Mouse (Mus musculus) layer of hippocampus, adult 9-11 months (tissue): Measurements from ENCODE around the gene Helz.
A peak's percentile ranks its signal among the peaks of the same experiment; 100 is the strongest.
"Not testable (repeated sequence)": the region's sequence is repeated elsewhere in the genome, so short reads cannot be mapped to it uniquely, and the experiment has no call there.

ENCODE experiments used
- DNase-seq: peaks from one replicate; pipeline ENCODE4 v3.0.0; 2022

Gene Helz

GRCm38 (mm10) chr11:107547351-107548203 lies at the start of gene Helz:
Gene Helz, plus strand, starts transcription at chr11:107547930.
- peak; percentile 20 for DNase-seq

DNA sequence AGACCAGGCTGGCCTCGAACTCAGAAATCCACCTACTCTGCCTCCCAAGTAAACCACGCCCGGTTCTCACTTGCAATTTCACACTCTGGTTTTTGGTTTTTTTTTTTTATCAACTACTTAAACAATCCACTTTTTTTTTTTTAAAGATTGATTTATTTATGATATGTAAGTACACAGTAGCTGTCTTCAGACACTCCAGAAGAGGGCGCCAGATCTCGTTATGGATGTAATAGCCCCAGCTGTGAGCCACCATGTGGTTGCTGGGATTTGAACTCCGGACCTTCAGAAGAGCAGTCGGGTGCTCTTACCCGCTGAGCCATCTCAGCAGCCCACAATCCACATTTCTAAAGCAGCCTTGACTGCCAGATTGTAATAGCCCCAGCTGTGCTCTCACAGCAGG lies 44.9 kb upstream of the Helz start:
- no peak for DNase-seq

DNA sequence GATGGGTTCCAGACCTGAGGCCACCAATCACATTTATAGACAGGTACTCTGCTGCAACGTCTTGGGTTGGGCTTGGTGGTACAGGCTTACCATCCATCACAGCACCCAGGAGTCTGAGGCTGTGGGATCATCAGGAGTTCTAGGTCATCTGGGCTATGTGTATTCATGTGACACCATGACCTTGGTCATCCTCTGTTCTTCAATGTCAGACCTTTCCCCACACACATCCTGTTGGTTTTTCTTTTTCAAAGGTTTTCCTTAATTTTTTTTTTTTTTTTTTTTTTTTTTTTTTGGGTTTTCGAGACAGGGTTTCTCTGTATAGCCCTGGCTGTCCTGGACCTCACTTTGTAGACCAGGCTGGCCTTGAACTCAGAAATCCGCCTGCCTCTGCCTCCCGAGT lies 43.4 kb upstream of the Helz start:
- not testable (repeated sequence) for DNase-seq

DNA sequence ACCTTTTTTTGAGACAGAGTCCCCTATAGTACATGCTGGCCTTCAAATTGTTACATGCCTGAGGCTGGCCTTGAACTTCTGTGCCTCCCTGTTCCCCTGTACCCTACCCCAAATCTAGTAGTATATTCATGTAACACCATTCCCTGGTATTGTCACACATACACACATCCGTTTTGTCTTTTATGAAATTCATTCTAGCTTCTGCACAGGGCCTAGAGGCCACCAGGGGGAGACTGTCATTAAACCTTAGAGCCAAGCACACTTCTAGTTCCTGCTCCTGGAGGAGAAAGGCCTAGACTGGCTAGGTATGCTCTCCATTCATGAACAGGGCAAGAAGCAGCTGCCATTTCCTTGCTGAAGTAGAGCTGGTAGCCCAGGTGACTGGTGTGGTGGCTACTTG lies 41.5 kb upstream of the Helz start:
- no peak for DNase-seq

- no peak for DNase-seq
Observed at GRCm38 (mm10) chr11:107509631-107510338, 37.9 kb upstream of the Helz start.

DNA sequence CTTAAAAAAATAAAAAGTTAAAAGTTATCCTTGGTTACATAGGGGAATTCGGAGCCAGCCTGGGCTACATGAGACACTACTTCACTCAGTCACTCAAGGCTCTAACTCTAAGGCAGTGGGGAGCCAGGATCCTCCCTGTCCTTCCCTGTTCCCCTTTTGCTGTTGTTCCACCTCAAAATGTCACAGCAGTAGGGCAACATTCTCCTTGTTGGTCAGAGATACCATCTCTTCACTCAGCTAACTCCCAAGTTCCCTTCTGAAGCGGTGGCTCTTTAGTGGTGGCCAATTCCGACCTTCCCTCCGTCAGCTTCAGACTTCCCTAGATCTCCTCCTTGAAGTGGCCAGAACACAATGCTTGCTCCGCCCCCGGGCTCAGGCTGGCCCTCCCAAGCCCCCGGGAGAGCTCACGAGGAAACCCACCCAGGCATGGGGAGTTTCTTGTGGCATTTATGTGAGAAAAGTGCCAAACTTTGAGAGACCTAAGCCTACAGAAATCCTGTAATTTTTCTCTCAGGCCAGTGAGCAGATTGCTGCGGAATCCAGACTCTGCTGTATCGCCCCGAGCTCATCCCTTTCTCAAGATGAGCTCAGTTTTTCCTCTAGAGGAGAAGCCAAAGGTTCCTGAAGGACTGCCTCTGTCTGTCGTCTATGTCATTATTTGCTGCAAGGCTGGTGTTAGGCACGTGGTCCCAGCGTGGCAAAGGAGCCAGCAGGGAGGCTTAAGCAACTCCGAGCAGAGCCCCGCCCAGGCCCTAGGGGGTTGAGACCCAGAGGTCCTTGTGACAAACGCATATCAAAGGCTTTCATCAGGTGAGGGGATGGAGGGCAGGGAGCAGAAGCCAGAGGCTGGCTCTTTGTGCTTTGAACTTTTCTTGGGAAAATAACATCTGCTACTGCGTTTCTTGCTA lies 37.1 kb upstream of the Helz start:
- DNase-seq: peak; percentile 49

GRCm38 (mm10) chr11:107511954-107512353 lies 35.8 kb upstream of the Helz start:
- DNase-seq: peak; percentile 30

GRCm38 (mm10) chr11:107513047-107513446 lies 34.7 kb upstream of the Helz start:
- no peak for DNase-seq

DNA sequence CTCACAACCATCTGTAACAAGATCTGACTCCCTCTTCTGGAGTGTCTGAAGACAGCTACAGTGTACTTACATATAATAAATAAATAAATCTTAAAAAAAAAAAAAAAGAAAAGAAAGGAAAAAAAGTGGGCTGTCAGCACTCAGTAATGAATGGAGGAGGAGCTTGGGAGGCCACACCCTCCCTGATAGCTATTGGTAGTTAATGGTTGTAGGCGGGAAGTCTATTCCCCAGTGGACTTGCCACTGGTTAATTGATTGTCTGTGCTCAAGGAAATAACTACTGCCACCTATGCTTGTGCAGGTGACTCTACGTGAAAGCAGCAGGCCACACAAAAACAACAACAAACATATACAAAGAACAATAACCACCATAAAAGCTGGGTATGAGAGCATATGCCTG lies 31.3 kb upstream of the Helz start:
- no peak for DNase-seq

DNA sequence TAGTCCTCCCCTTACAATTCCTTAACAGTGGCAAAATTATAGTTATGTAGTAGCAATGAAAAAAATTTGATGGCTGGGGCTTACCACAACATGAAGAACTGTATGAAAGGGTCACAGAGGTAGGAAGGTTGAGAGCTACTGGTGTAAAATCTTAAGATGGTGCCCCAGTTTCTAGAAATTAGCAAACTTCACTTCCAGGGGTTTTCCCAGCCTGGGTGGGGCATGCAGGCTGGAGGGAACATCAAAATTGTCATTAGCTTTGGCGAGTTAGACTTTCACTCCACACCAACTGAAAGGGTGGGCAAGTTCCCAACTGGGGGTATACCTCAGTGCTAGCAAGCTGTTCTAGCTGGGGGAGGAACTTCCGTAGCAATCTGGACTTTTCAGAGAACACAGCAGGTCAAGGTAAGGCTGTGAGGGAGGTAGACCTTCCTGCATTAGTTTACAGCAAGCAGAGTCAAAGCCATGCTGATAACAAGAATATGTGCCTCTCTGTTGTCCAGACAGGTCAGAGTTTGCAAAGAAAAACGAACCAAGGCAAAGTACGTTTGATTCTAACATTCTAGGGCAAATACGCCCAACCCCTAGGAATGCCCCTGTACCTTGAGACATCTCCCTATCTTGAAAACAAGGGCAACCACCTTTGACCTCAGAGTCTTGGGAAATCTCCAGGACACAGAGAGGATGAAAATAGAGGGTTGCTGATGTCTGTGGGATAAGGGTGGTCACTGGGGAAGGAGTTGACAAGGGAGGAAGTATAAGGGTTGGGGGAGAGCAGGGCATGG lies 28.9 kb upstream of the Helz start:
- no peak for DNase-seq

DNA sequence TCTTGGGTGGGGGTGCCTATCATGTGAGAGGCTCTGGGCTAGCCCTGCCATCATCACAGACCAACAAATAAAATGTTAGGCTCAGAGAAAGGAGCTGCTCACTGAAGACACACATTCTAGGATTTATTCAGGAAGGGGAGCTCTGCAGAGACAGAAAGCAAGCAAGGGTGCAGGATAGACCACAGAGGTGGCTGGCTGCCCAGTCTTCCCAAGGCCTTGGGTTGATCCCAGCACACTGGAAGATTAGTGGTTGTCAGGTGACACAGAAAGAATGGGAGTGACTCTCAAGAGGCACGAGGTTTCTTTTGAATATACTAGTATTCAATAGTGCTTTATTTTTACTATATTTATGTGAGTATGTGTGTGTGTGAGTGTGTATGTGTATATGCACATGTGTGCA lies 26.6 kb upstream of the Helz start:
- DNase-seq: no peak

GRCm38 (mm10) chr11:107524966-107525365 lies 22.8 kb upstream of the Helz start:
- no peak for DNase-seq

DNA sequence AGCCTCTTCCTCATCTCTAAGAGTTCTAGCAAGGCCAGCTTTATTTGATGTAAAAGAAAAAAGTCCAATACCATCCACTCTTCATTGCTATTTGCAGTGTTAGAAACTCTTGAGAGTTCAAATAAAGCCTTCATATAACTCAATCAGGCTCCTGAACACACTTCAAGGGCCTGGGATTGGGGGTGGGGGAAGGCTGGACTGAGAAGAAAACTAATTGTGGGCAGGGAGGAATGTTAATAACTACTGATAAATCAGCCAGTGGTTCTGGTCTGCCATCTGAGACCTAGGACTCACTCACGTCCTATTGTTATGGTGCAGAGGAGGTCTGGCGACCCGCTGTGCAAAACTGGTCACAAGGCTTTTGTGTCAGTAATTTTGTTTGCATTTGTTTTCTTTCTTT lies 20.1 kb upstream of the Helz start:
- DNase-seq: no peak

GRCm38 (mm10) chr11:107529320-107529719 lies 18.4 kb upstream of the Helz start:
- no peak for DNase-seq

DNA sequence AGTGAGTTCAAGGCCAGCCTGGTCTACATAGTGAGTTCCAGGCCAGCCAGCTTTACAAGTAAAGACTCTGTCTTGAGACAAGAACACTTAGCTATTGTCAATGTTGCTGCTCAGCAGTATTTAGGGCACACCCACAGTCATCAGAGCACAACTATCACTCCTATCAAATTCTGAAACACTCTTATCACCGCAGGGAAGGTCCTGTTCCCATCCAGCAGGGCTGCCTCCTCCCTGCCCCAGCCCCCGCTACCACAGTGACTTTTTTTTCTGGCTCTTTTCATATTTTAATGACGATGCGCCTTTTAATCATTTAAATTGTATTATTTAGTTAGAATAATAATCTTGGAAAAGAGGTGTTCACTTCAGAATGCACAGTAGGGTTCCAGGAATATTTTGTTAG lies 16.3 kb upstream of the Helz start:
- DNase-seq: no peak

DNA sequence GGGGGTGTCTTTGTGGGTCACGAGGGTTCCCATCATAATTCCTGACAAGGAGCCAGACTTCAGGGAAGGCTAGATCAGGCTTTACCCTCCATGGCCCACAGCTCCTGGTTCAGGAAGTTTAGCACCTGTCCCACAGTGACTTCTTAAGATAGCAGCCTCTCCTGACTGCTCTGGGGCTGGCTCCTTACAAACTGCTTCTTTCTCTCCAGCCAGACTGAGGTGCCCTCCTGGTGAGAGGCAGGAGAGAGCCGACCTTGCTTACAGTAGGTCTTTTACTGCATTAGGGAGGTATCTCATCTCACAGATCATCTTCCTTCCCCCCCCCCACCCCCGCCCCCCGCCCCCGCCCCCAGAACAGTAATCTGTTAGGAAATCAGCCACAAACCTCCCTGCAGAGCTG lies 15.5 kb upstream of the Helz start:
- DNase-seq: no peak

DNA sequence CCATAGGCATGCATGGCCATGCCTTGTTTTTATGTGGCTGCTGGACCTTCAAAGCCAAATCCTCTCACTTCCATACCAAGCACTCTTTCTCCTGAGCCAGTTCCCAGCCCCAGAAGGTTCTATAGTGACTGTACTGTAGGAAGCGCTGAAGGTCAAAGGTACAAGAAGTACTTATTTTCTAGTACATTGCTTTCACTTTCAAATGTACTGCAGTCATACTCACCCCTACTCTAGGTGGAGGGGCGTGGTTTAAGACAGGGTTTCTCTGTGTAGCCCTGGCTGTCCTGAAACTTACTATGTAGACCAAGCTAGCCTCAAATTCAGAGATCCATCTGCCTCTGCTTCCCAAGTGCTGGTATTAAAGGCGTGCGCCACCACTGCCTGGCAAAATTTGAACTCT lies 8.7 kb upstream of the Helz start:
- no peak for DNase-seq

DNA sequence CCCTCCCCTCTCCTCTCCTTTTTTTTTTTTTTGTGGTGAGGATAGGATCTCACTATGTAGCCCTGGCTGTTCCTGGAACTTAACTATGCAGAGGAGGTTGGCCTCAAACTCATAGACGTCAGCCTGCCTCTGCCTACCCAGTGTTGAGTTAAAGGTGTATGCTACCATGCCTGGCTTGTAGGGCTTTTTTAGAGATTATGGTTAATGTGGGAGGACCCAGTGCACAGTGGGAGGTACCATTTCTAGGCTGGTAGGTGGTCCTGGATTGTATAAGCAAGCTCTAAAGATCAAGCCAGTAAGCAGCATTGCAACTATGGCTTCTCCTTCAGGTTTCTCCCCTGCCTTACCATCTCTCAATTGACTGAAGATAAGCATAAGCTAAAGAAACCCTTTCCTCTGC lies 7.4 kb upstream of the Helz start:
- no peak for DNase-seq

DNA sequence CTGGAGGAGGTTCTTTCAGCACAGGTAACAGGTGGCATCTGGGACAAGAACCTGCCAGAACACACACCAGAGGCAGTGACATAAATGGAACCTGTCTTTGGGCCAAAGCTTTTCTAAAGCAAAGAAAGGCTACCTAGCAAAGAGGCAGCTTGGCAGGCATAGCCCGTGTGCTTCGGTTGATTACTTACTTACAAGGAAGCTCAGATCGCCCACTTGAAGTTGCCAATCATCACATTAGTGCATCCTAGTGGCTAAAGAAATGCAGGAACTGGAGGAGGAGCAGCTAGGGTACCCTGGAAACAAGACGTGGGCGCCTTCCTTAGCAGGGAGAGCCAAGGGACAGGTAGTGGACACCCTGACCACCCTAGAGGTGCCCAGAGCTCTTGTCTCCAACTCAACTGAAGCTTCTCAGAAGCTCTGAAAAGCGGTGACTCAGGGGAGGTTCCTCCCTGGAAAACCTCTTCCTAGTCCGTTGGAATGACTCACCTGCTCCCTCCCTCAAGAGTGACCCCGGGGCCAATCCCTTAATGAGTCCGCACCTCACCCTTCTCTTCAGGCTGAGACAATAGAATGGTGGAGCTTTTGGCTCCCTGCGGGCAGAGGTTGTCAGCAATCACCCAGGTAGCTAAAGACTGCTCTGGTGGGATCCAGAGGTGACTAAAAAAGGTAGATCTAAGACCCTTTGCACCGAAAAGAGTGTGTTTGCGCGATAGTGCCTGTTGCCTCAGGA lies 1.8 kb upstream of the Helz start:
- no peak for DNase-seq

GRCm38 (mm10) chr11:107546667-107547301 lies 946 bp upstream of the Helz start:
- DNase-seq: no peak
